Mouse (Mus musculus) thymus, postnatal 36 days (tissue): ENCODE measurements at regions not wholly inside any gene's neighbourhood (a gene's known extent, or its start where the extent isn't known, plus 50 kb on each side); places are given as distances from the start of the nearest gene placed in this dataset.

Experiments
- DNase-seq, 2 experiments: peaks; one replicate each; pipeline ENCODE4 v3.0.0; 2022; ENCODE audit warnings: mixed read lengths in 2 of 2

- DNase-seq: no peak
These were observed 302.6 kb upstream of the Camk1g start for GRCm38 (mm10) chr1:193672681-193673080.

- DNase-seq: no peak
These were observed 301.7 kb upstream of the Camk1g start for GRCm38 (mm10) chr1:193671816-193672254.

GRCm38 (mm10) chr1:193671046-193671445, 300.9 kb upstream of the Camk1g start:
- DNase-seq: no peak

GRCm38 (mm10) chr1:193670008-193670407, 299.9 kb upstream of the Camk1g start:
- DNase-seq: no peak

- DNase-seq: no peak
These were observed 298.7 kb upstream of the Camk1g start for GRCm38 (mm10) chr1:193668841-193669240.

GRCm38 (mm10) chr1:193665854-193666253, 295.8 kb upstream of the Camk1g start:
- no peak for DNase-seq

GRCm38 (mm10) chr1:193664569-193664968, 294.5 kb upstream of the Camk1g start:
- DNase-seq: no peak

- no peak for DNase-seq
These were observed 293.5 kb upstream of the Camk1g start for GRCm38 (mm10) chr1:193663587-193663986.

GRCm38 (mm10) chr1:193662166-193662890, 292.2 kb upstream of the Camk1g start:
- no peak for DNase-seq

GRCm38 (mm10) chr1:193661377-193661776, 291.3 kb upstream of the Camk1g start:
- no peak for DNase-seq

- no peak for DNase-seq
These were observed 285.1 kb upstream of the Camk1g start for GRCm38 (mm10) chr1:193655076-193655677.

GRCm38 (mm10) chr1:193650275-193650674, 280.2 kb upstream of the Camk1g start:
- no peak for DNase-seq

- DNase-seq: no peak
These were observed 279.3 kb upstream of the Camk1g start for GRCm38 (mm10) chr1:193649400-193649799.

GRCm38 (mm10) chr1:193647371-193648270, 277.5 kb upstream of the Camk1g start:
- DNase-seq: no peak

GRCm38 (mm10) chr1:193644506-193644905, 274.4 kb upstream of the Camk1g start:
- no peak for DNase-seq

- DNase-seq: no peak
These were observed 266.4 kb upstream of the Camk1g start for GRCm38 (mm10) chr1:193636451-193636850.

GRCm38 (mm10) chr1:193632115-193632514, 262.0 kb upstream of the Camk1g start:
- no peak for DNase-seq

GRCm38 (mm10) chr1:193629887-193630286, 259.8 kb upstream of the Camk1g start:
- no peak for DNase-seq

- DNase-seq: no peak
These were observed 257.1 kb upstream of the Camk1g start for GRCm38 (mm10) chr1:193626924-193627849.

GRCm38 (mm10) chr1:193625101-193625956, 255.2 kb upstream of the Camk1g start:
- no peak for DNase-seq

- DNase-seq: no peak
These were observed 253.5 kb upstream of the Camk1g start for GRCm38 (mm10) chr1:193623571-193623970.
